Mouse (Mus musculus): ENCODE data around the gene B4galt4.

DNA sequence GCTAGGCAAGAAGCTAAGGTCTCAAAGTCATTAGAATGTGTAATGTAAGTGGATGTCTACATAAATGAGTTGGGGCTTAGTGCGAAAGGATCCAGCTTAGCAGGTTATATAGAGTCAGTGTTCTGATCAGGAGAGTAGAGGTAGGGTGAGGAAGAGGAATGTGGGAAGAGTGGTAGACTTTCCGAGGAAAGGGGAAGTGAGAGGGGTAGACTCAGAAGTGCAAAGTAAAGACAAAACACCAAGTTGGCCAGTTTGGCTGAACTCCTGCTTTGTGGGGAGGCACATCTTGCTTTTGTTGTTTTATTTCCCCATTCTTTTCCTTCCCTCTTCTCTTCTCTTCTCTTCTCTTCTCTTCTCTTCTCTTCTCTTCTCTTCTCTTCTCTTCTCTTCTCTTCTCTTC lies 47.0 kb downstream of the B4galt4 start:
- TF ChIP-seq GATA1 (IDR thresholded peaks at IDR 0.05; ENCODE audit: low read length) (no peak), TAL1 (IDR thresholded peaks at IDR 0.05; ENCODE audit: low read length) (no peak)
